Mouse (Mus musculus) small intestine, adult 2 months (tissue): ENCODE results near the gene Ifna11. TPM values are rescaled to one million over a fixed set of nuclear protein-coding genes. Genes with fewer than 3 reads are reported as not detected.

Experiments
- H3K27ac ChIP-seq: fragments of 200-500 bp; 2 replicates; pipeline ENCODE4 v1.5.1; 2012; ENCODE audit warnings: low read depth, low read length, control low read depth, inconsistent platforms; ENCODE audit not compliant: insufficient read depth
- H3K27me3 ChIP-seq: fragments of 200-500 bp; 2 replicates; pipeline ENCODE4 v1.6.1; 2012; ENCODE audit warnings: mild to moderate bottlenecking, moderate library complexity, low read length, inconsistent platforms; ENCODE audit not compliant: control insufficient read depth, insufficient read depth
- H3K36me3 ChIP-seq: fragments of 200-500 bp; 2 replicates; pipeline ENCODE4 v1.6.1; 2012; ENCODE audit warnings: mild to moderate bottlenecking, low read length, control low read depth, inconsistent platforms; ENCODE audit not compliant: control insufficient read depth, insufficient read depth
- H3K4me1 ChIP-seq: fragments of 200-500 bp; 2 replicates; pipeline ENCODE4 v1.6.1; 2012; ENCODE audit warnings: low read length, inconsistent platforms, mixed read lengths; ENCODE audit not compliant: control insufficient read depth, insufficient read depth, insufficient read length
- H3K4me3 ChIP-seq: fragments of 200-500 bp; 2 replicates; pipeline ENCODE4 v1.5.1; 2012; ENCODE audit warnings: low read depth, mild to moderate bottlenecking, control low read depth, inconsistent platforms, low read length, moderate library complexity
- CTCF ChIP-seq: fragments of 200-500 bp; IDR thresholded peaks from 2 replicates; pipeline ENCODE4 v1.5.1; 2012; ENCODE audit warnings: low read depth, mild to moderate bottlenecking, control low read depth, inconsistent platforms, low read length, moderate library complexity, mixed read lengths; ENCODE audit not compliant: insufficient replicate concordance, insufficient read length; ENCODE audit errors: extremely low read depth
- POLR2A ChIP-seq: fragments of 200-500 bp; IDR thresholded peaks from 2 replicates; pipeline ENCODE4 v1.6.1; 2012; ENCODE audit warnings: low read depth, mild to moderate bottlenecking, control low read depth, inconsistent platforms, low read length, moderate library complexity
- WGBS: fragments of 180-500 bp; shearing (Covaris S2); methylation state at CpG from one replicate; pipeline ENCODE4 v1.1.7; 2018; 5-methylcytosine and 5-hydroxymethylcytosine counted together
- polyA plus RNA-seq: library from polyadenylated mRNA; depleted of rRNA; stranded (reverse); fragments of >200 nt; gene quantifications from 2 replicates; pipeline ENCODE4 v1.2.3, GENCODE M21; 2012

The Ifna11 gene
- polyA plus RNA-seq, 1 experiment, result not detected

DNA sequence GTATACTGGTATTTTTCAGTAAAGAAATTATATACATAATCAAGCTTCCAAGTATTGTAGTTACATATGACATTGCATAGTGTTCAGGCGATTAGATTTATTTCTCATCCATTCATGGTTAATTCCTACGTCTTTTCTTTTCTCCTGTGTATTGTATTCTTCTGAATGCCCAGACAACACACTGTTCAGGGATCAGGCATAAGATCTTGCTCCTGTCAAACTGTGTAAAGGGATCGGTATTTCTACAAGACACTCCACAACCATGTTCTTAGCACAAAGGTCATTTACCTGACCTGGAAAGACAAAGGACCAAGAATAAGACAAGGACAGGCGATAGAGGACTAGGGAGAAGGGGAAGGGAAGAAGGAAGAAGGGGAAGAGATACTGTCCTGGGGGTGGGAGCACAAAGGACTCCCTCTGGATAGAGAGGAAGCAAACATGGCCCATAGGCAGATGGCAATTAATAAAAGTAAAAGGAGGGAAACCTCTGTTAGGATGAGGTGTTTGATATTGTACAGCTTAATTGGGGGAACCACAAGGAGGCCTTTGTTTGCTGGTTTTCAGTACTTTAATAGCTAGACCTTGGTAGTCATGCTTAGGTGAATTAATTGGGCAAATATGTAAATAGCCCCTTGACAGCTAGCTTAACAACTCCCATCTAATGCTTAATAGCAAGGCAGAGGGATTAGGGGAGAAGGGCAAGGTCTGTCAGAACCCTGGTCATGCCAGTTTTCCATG lies 31.4 kb downstream of the Ifna11 start:
- Histone ChIP-seq H3K27ac (no peak overlapping the region), H3K27me3 (no peaks in the 10 kb centered on the region)
- 68% methylated on average over 4 of the region's 4 CpGs for WGBS

DNA sequence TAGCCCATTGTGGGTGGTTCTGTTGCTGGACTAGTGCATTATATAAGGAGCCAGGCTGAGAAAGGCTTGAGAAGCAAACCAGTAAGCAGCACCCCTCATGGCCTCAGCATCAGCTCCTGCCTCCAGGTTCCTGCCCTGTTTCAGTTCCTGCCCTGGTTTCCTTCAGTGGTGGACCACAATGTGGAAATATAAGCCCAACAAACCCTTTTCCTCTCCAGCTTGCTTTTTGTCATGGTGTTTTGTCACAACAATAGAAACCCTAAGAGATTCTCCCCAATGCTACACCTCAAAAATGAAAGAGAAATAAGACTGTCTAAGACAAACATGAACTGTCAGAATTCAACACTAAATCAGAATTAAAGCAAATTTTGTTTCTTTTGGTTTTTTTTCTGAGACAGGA lies 39.5 kb downstream of the Ifna11 start:
- Histone ChIP-seq H3K27ac (no peak overlapping the region), H3K27me3 (no peaks in the 10 kb centered on the region), H3K4me1 (no peaks in the 10 kb centered on the region; the same call in 1 of the 2 replicates), H3K36me3 (no peaks in the 10 kb centered on the region), H3K4me3 (no peak overlapping the region)
- no peak for TF ChIP-seq POLR2A
- TF ChIP-seq CTCF, result no peak

More for the DNA sequence above, 31.4 kb downstream of the Ifna11 start:
- Histone ChIP-seq H3K4me3 (no peak overlapping the region), H3K36me3 (no peaks in the 10 kb centered on the region), H3K4me1 (no peaks in the 10 kb centered on the region)
- TF ChIP-seq CTCF (no peak), POLR2A (no peak)

GRCm38 (mm10) chr4:88863309-88863708 lies 43.5 kb downstream of the Ifna11 start:
- TF ChIP-seq POLR2A (no peak), CTCF (no peak)
- 43% methylated on average over 7 of the region's 7 CpGs for WGBS
- Histone ChIP-seq H3K4me1 (no peaks in the 10 kb centered on the region), H3K36me3 (no peaks in the 10 kb centered on the region), H3K4me3 (no peak overlapping the region), H3K27me3 (no peaks in the 10 kb centered on the region), H3K27ac (no peak overlapping the region)

DNA sequence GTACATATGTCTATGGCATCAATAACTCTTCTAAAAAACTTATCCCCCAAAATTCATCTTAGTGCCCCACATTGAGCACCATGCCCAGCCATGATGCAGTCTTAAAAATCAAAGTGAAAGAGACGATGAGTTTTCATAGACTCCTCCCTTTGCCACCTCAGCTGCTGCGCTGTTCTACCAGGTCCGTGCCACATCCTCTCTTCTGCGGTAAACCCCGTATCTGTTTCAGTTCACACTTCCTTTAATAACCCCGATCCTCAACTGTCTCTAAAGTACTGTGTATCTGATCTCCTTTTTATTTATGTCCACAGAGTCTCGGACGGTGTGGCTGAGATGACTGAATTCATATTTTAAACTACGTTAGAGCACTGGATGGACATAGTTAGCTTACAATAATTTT lies 44.8 kb downstream of the Ifna11 start:
- no peaks in the 10 kb centered on the region for H3K27me3 ChIP-seq
- no peak overlapping the region for H3K4me3 ChIP-seq
- no peak for TF ChIP-seq CTCF
- no peak for TF ChIP-seq POLR2A
- H3K4me1 ChIP-seq, result no peaks in the 10 kb centered on the region
- WGBS, result 72% methylated on average over 9 of the region's 9 CpGs
- H3K36me3 ChIP-seq, result no peaks in the 10 kb centered on the region
- H3K27ac ChIP-seq, result no peak overlapping the region

- H3K36me3 ChIP-seq, result no peaks in the 10 kb centered on the region
- H3K27ac ChIP-seq, result no peak overlapping the region
- TF ChIP-seq POLR2A, result no peak
- H3K4me1 ChIP-seq, result no peaks in the 10 kb centered on the region
- no peaks in the 10 kb centered on the region for H3K27me3 ChIP-seq
- no peak overlapping the region for H3K4me3 ChIP-seq
- 65% methylated on average over 6 of the region's 6 CpGs for WGBS
These were observed 45.3 kb downstream of the Ifna11 start for GRCm38 (mm10) chr4:88865011-88865569.

GRCm38 (mm10) chr4:88867366-88867925 lies 47.7 kb downstream of the Ifna11 start:
- H3K4me1 ChIP-seq, result no peaks in the 10 kb centered on the region
- no peaks in the 10 kb centered on the region for H3K27me3 ChIP-seq
- H3K4me3 ChIP-seq, result no peak overlapping the region
- WGBS, result 1% methylated on average over 8 of the region's 8 CpGs
- TF ChIP-seq POLR2A (no peak), CTCF (peak; percentile 95)
- H3K27ac ChIP-seq, result no peak overlapping the region
- no peaks in the 10 kb centered on the region for H3K36me3 ChIP-seq
